Mouse (Mus musculus) forebrain, embryonic 16.5 days (tissue): ENCODE data around the gene Fbxo42. TPM values are rescaled to one million over a fixed set of nuclear protein-coding genes. Genes with fewer than 3 reads are reported as not detected.

Experiments used
- ATAC-seq: fragments of 200-750 bp; cut with Nextera tagmentation; 2 replicates; pipeline ENCODE4 v1.8.0; 2017; ENCODE audit warnings: mild to moderate bottlenecking, moderate library complexity
- H3K27ac ChIP-seq: fragments of 300-500 bp; sonication (generic); 2 replicates; pipeline ENCODE4 v1.5.1; 2014; ENCODE audit warnings: low read length, control low read depth
- H3K27me3 ChIP-seq: fragments of 300-500 bp; sonication (generic); replicated peaks from 2 replicates; pipeline ENCODE4 v1.6.1; 2014; ENCODE audit warnings: low read length; ENCODE audit not compliant: control insufficient read depth, insufficient read depth
- H3K36me3 ChIP-seq: fragments of 300-500 bp; sonication (generic); 2 replicates; pipeline ENCODE4 v1.6.1; 2014; ENCODE audit not compliant: control insufficient read depth, insufficient read depth
- H3K4me1 ChIP-seq: fragments of 300-500 bp; sonication (generic); replicated peaks from 2 replicates; pipeline ENCODE4 v1.6.1; 2014; ENCODE audit warnings: low read length; ENCODE audit not compliant: control insufficient read depth, insufficient read depth
- H3K4me2 ChIP-seq: fragments of 300-500 bp; sonication (generic); 2 replicates; pipeline ENCODE4 v1.6.1; 2014; ENCODE audit warnings: mild to moderate bottlenecking, low read length, control low read depth
- H3K4me3 ChIP-seq: fragments of 300-500 bp; sonication (generic); replicated peaks from 2 replicates; pipeline ENCODE4 v1.5.1; 2014; ENCODE audit warnings: mild to moderate bottlenecking, low read length, control low read depth
- H3K9ac ChIP-seq: fragments of 300-500 bp; sonication (generic); replicated peaks from 2 replicates; pipeline ENCODE4 v1.6.1; 2014; ENCODE audit warnings: low read depth, low read length, control low read depth
- H3K9me3 ChIP-seq: fragments of 300-500 bp; sonication (generic); 2 replicates; pipeline ENCODE4 v1.6.1; 2016; ENCODE audit warnings: low read length; ENCODE audit not compliant: control insufficient read depth
- WGBS: fragments of 180-500 bp; shearing (Covaris S2); extraction: QIAGEN DNeasy Blood & Tissue Kit; methylation state at CpG from one replicate; pipeline ENCODE4 v1.1.7; 2014; 5-methylcytosine and 5-hydroxymethylcytosine counted together
- polyA plus RNA-seq: library from polyadenylated mRNA; unstranded; fragments of >200 nt; fragmentation: Nextera tagmentation; extraction: Ambion mirVana; gene quantifications from 2 replicates; pipeline ENCODE4 v1.2.1, GENCODE M21; 2015

Gene Fbxo42
- polyA plus RNA-seq, 1 experiment from 2014 or later, result 27.1 TPM

- Histone ChIP-seq H3K36me3 (no peaks in the 10 kb centered on the region), H3K9me3 (no peaks in the 10 kb centered on the region), H3K27me3 (peaks cover 14% of the 10 kb centered on the region), H3K9ac (peak within 1 kb of the TSS; percentile 23), H3K4me1 (peaks cover 26% of the 10 kb centered on the region), H3K27ac (no peak within 1 kb of the TSS), H3K4me3 (peak within 1 kb of the TSS; percentile 37), H3K4me2 (peak within 1 kb of the TSS; percentile 56)
- peak; percentile 89 for ATAC-seq
- 2% methylated on average over 31 of the region's 31 CpGs for WGBS
Observed at GRCm38 (mm10) chr4:141239388-141240125, 91.8 kb downstream of the Fbxo42 start, which contains the start of gene Arhgef19. Arhgef19 (plus strand) TSS chr4:141239499.

GRCm38 (mm10) chr4:141240617-141241016 is 92.9 kb downstream of the Fbxo42 start:
- Histone ChIP-seq H3K9ac (no peak overlapping the region), H3K4me2 (no peak overlapping the region), H3K27ac (no peak overlapping the region), H3K4me3 (no peak overlapping the region), H3K9me3 (no peaks in the 10 kb centered on the region), H3K36me3 (no peaks in the 10 kb centered on the region), H3K4me1 (peaks cover 34% of the 10 kb centered on the region), H3K27me3 (peaks cover 14% of the 10 kb centered on the region)
- WGBS, result 4% methylated on average over 14 of the region's 14 CpGs
- no peak for ATAC-seq

DNA sequence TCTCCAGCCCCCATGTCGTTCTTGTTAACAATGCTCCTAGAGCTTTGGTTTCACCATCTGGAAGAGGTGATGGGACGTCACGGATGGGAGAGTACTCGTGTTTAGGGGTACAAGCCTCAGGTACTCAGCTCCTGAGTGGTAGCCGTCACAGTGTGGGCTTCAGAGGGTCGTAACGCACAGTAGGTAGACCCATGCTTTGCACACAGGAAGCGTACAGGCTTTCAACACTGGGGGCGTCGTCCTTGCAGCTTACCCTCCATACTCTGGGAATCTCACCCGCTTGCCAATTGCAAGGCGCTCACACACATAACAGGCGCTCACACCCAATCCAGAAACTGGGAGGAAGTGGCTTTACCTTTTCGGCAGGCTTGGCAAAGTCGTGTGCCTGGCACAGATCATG is 94.1 kb downstream of the Fbxo42 start:
- no peak overlapping the region for H3K4me3 ChIP-seq
- H3K9me3 ChIP-seq, result no peaks in the 10 kb centered on the region
- no peak overlapping the region for H3K9ac ChIP-seq
- no peaks in the 10 kb centered on the region for H3K36me3 ChIP-seq
- no peak overlapping the region for H3K27ac ChIP-seq
- H3K4me1 ChIP-seq, result peaks cover 44% of the 10 kb centered on the region
- no peak for ATAC-seq
- 36% methylated on average over 15 of the region's 15 CpGs for WGBS
- no peak overlapping the region for H3K4me2 ChIP-seq
- H3K27me3 ChIP-seq, result peaks cover 14% of the 10 kb centered on the region

DNA sequence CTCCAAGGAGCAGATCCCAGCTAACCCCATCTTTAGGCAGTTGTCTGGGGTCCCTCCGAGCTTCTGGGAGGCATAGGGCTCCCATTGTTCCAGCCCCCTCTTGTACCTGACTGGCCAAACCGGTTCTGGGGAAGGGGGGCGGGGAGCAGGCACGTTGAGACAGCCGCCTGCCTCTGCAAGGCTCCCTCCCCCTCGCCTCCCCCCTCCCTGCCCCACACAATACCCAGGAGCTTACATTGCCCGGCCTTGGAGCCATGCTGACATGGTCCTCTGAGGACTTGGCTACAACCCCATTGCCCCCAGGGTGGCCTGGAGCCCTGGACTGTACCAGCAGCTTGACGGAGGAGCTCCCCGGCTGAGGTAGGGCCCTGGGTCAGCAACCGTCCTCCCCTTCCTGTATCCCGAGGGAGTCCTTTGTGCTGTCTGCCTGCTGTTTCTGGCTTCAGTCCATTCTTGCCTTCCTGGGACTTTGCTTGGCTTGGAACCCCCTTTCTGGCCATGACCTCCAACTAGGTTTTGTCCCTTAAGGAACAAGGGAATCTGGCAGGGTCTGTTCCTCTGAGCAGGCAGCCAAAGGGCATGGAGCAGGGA is 95.0 kb downstream of the Fbxo42 start:
- no peak for ATAC-seq
- 6% methylated on average over 9 of the region's 11 CpGs for WGBS
- Histone ChIP-seq H3K9me3 (no peaks in the 10 kb centered on the region), H3K9ac (no peak overlapping the region), H3K4me1 (peaks cover 53% of the 10 kb centered on the region), H3K4me2 (no peak overlapping the region), H3K4me3 (no peak overlapping the region), H3K36me3 (no peaks in the 10 kb centered on the region), H3K27me3 (peaks cover 20% of the 10 kb centered on the region), H3K27ac (no peak overlapping the region)

GRCm38 (mm10) chr4:141243636-141244035 is 95.9 kb downstream of the Fbxo42 start:
- H3K4me1 ChIP-seq, result peaks cover 57% of the 10 kb centered on the region
- no peak overlapping the region for H3K4me2 ChIP-seq
- no peak for ATAC-seq
- peaks cover 28% of the 10 kb centered on the region for H3K27me3 ChIP-seq
- H3K36me3 ChIP-seq, result no peaks in the 10 kb centered on the region
- H3K9me3 ChIP-seq, result no peaks in the 10 kb centered on the region
- no peak overlapping the region for H3K27ac ChIP-seq
- H3K4me3 ChIP-seq, result no peak overlapping the region
- H3K9ac ChIP-seq, result no peak overlapping the region
- 77% methylated on average over 5 of the region's 5 CpGs for WGBS

GRCm38 (mm10) chr4:141244401-141244800 is 96.7 kb downstream of the Fbxo42 start:
- Histone ChIP-seq H3K36me3 (no peaks in the 10 kb centered on the region), H3K27me3 (peaks cover 36% of the 10 kb centered on the region), H3K27ac (peak overlapping the region; percentile 76), H3K4me1 (peaks cover 53% of the 10 kb centered on the region), H3K4me3 (no peak overlapping the region), H3K4me2 (no peak overlapping the region), H3K9me3 (no peaks in the 10 kb centered on the region), H3K9ac (0 out of 2 replicates have a peak overlapping the region, but pooled peaks have one; percentile 9)
- peak; percentile 4; the same call in 1 of the 2 replicates for ATAC-seq
- 36% methylated on average over 5 of the region's 5 CpGs for WGBS

DNA sequence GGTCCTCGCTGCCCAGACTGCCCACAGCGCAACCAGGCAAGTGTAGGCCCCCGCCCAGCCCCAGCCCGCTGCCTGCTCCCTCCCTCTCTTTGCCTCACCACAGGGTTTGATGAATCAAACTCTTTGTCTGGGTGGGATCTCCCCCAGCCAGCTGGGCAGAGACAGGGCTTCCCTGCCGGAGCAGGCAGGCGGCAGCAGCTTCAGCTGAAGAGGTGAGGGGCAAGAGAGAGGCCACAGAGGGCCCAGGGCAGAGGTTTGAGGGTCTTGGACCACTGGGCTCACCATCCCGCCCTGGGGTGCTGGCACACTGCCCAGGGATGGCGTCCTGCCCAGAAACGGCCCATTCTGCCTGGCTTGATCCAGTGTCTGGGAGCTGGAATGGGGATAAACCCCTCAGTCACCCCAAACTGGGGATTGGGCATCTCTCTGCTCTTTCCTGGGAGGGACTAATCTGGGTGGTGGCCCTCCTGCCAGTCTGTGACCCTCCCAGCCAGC is 97.3 kb downstream of the Fbxo42 start:
- H3K9me3 ChIP-seq, result no peaks in the 10 kb centered on the region
- peak overlapping the region; percentile 7; the same call in 1 of the 2 replicates for H3K4me2 ChIP-seq
- peaks cover 48% of the 10 kb centered on the region for H3K4me1 ChIP-seq
- ATAC-seq, result peak; percentile 78
- H3K4me3 ChIP-seq, result no peak overlapping the region
- H3K27me3 ChIP-seq, result peaks cover 38% of the 10 kb centered on the region
- 3% methylated on average over 9 of the region's 9 CpGs for WGBS
- H3K27ac ChIP-seq, result peak overlapping the region; percentile 76
- H3K9ac ChIP-seq, result peak overlapping the region; percentile 9; the same call in 1 of the 2 replicates
- no peaks in the 10 kb centered on the region for H3K36me3 ChIP-seq

- Histone ChIP-seq H3K27ac (no peak overlapping the region), H3K4me2 (no peak overlapping the region), H3K27me3 (peaks cover 27% of the 10 kb centered on the region), H3K9me3 (no peaks in the 10 kb centered on the region), H3K4me3 (no peak overlapping the region), H3K9ac (no peak overlapping the region), H3K4me1 (peaks cover 48% of the 10 kb centered on the region), H3K36me3 (no peaks in the 10 kb centered on the region)
- WGBS, result 22% methylated on average over 24 of the region's 24 CpGs
- ATAC-seq, result no peak
Observed at GRCm38 (mm10) chr4:141246089-141246997, 98.6 kb downstream of the Fbxo42 start.

DNA sequence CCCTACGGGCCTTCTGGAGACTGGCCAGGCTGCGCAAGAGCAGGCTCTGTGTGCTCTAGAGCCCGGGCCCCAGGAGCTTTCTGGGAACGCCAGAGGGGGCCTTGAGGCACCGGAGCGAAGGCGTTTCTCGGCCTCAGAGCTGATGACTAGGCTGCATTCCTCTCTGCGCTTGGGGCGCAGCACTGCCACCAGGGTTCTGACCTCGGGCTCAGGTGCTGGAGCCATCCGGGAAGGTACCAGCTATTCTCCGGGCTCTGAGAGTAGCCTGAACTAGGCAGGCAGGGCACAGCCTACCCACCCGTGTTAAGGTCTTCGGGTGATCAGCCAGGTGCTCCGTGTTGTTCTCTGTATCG is 99.3 kb downstream of the Fbxo42 start:
- 2% methylated on average over 17 of the region's 17 CpGs for WGBS
- H3K36me3 ChIP-seq, result no peaks in the 10 kb centered on the region
- H3K4me1 ChIP-seq, result peaks cover 48% of the 10 kb centered on the region
- H3K4me3 ChIP-seq, result no peak overlapping the region
- no peaks in the 10 kb centered on the region for H3K9me3 ChIP-seq
- H3K4me2 ChIP-seq, result peak overlapping the region; percentile 62
- no peak for ATAC-seq
- peaks cover 23% of the 10 kb centered on the region for H3K27me3 ChIP-seq
- no peak overlapping the region for H3K27ac ChIP-seq
- 0 out of 2 replicates have a peak overlapping the region, but pooled peaks have one; percentile 23 for H3K9ac ChIP-seq
